Mouse (Mus musculus) forebrain, embryonic 12.5 days (tissue): ENCODE measurements around the gene Lmntd1. TPM values are rescaled to one million over a fixed set of nuclear protein-coding genes. Genes with fewer than 3 reads are reported as not detected.

Source experiments
- ATAC-seq: fragments of 200-750 bp; cut with Nextera tagmentation; 2 replicates; pipeline ENCODE4 v1.8.0; 2017; ENCODE audit warnings: moderate TSS enrichment; ENCODE audit not compliant: low FRiP score
- H3K27ac ChIP-seq: fragments of 300-500 bp; sonication (generic); 2 replicates; pipeline ENCODE4 v1.5.1; 2016; ENCODE audit warnings: mild to moderate bottlenecking
- H3K27me3 ChIP-seq: fragments of 300-500 bp; sonication (generic); 2 replicates; pipeline ENCODE4 v1.6.1; 2016; ENCODE audit warnings: mild to moderate bottlenecking
- H3K36me3 ChIP-seq: fragments of 300-500 bp; sonication (generic); replicated peaks from 2 replicates; pipeline ENCODE4 v1.6.1; 2016; ENCODE audit warnings: mild to moderate bottlenecking
- H3K4me1 ChIP-seq: fragments of 300-500 bp; sonication (generic); 2 replicates; pipeline ENCODE4 v1.6.1; 2016
- H3K4me2 ChIP-seq: fragments of 300-500 bp; sonication (generic); 2 replicates; pipeline ENCODE4 v1.6.1; 2016; ENCODE audit warnings: mild to moderate bottlenecking, moderate library complexity
- H3K4me3 ChIP-seq: fragments of 300-500 bp; sonication (generic); replicated peaks from 2 replicates; pipeline ENCODE4 v1.5.1; 2016; ENCODE audit warnings: mild to moderate bottlenecking
- H3K9ac ChIP-seq: fragments of 300-500 bp; sonication (generic); 2 replicates; pipeline ENCODE4 v1.6.1; 2016; ENCODE audit warnings: mild to moderate bottlenecking
- H3K9me3 ChIP-seq: fragments of 300-500 bp; sonication (generic); 2 replicates; pipeline ENCODE4 v1.6.1; 2016
- WGBS: fragments of 180-500 bp; shearing (Covaris S2); methylation state at CpG from one replicate; pipeline ENCODE4 v1.1.7; 2016; 5-methylcytosine and 5-hydroxymethylcytosine counted together
- polyA plus RNA-seq: library from polyadenylated mRNA; unstranded; fragments of >200 nt; fragmentation: Nextera tagmentation; extraction: Ambion mirVana; gene quantifications from 2 replicates; pipeline ENCODE4 v1.2.1, GENCODE M21; 2016

Lmntd1 gene
- polyA plus RNA-seq, 1 experiment from 2014 or later, result 0.47 TPM

DNA sequence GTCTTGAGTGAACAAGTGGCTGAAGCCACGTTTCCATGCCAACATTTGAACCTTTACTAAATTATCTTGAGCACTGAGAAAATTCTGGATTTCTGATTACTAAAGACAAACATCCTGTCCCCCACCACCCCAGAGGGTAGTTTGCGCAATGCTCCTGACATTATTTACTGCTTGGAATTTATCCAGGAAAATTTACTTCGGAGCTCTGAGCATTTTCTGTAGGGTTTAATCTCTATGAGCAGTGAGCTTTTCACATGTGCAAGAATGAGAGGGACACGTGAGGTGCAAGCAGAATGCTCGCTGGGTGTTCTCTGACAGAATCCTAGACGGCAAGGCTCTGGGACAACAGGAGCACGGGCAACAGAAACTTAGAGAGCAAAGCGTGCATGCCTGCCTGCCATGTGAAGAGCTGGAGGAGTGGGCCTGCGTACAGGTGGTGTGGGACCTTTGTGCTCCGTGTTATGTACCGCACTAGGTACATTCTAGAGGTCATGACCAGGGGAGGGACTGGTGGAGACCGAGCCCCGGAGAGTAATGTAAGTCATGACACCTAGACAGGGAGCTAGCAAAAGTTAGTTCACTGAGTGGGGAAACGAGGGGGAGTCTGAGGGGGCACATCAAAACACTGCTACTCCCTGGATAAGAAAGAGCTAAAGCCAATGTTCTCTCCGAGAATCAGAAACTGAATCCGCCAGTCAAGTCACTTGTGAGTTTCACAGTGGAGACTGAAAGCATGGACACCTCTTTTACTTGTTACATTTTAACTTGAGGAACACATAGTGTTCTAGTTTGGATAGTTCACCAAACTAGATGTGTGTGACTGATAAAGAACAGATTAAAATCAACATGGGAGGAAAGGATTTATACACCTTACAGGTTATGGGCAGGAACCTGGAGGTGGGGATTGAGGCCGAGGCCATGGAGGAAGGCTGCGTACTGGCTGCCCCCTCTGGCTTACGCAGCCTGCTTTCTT, 114.3 kb downstream of the Lmntd1 start:
- Histone ChIP-seq H3K27ac (no peak overlapping the region), H3K27me3 (no peaks in the 10 kb centered on the region; the same call in 1 of the 2 replicates), H3K36me3 (no peaks in the 10 kb centered on the region), H3K4me2 (no peak overlapping the region), H3K9ac (no peak overlapping the region), H3K4me1 (no peaks in the 10 kb centered on the region), H3K9me3 (no peaks in the 10 kb centered on the region), H3K4me3 (no peak overlapping the region)
- WGBS, result 84% methylated on average over 19 of the region's 19 CpGs
- ATAC-seq, result no peak

DNA sequence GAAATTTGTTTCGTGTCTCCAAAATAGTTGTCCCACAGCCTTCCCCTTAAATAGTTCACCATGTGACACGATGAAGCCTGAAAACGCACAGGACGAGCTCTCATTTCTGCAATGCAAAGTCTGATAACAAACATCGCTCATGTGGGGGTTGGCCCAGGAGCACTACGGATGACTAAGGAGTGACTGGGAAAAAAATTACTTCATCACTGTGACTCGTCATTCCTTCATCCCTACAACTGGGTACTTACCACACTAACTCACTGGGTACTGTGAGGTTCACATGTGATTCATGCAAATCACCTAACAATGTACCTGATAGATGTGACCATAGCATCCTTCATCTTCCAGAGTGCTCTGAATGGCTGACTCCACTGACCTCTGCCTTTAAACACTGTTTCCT, 118.4 kb downstream of the Lmntd1 start:
- Histone ChIP-seq H3K36me3 (no peaks in the 10 kb centered on the region), H3K4me2 (no peak overlapping the region), H3K27me3 (no peaks in the 10 kb centered on the region; the same call in 1 of the 2 replicates), H3K27ac (no peak overlapping the region), H3K4me3 (no peak overlapping the region), H3K9me3 (no peaks in the 10 kb centered on the region), H3K9ac (no peak overlapping the region), H3K4me1 (no peaks in the 10 kb centered on the region)
- no peak for ATAC-seq
- WGBS, result 93% methylated on average over 7 of the region's 7 CpGs

DNA sequence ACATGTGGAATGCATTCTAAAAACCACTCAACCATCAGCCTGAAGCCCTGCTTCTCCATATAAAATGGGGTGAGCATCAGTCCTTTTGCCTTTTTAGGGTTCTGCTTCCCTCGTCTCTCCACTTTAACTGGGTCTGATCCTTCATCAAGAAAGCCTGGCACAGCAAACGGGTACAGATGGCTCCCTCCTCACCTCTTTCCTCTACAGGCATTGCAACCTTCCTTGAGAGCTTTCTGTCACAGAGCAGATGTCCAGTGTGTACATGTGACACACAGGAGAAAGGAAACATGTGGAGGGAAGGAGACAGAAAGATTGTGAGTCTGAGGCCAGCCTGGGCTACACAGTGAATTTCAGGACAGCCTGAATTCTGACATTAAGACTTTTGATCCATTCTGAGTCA, 125.9 kb downstream of the Lmntd1 start:
- Histone ChIP-seq H3K27ac (no peak overlapping the region), H3K9ac (no peak overlapping the region), H3K4me1 (peaks cover 11% of the 10 kb centered on the region; the same call in 1 of the 2 replicates), H3K4me3 (no peak overlapping the region), H3K9me3 (no peaks in the 10 kb centered on the region), H3K4me2 (no peak overlapping the region), H3K27me3 (no peaks in the 10 kb centered on the region), H3K36me3 (no peaks in the 10 kb centered on the region)
- WGBS, result 87% methylated on average over 2 of the region's 2 CpGs
- ATAC-seq, result no peak

DNA sequence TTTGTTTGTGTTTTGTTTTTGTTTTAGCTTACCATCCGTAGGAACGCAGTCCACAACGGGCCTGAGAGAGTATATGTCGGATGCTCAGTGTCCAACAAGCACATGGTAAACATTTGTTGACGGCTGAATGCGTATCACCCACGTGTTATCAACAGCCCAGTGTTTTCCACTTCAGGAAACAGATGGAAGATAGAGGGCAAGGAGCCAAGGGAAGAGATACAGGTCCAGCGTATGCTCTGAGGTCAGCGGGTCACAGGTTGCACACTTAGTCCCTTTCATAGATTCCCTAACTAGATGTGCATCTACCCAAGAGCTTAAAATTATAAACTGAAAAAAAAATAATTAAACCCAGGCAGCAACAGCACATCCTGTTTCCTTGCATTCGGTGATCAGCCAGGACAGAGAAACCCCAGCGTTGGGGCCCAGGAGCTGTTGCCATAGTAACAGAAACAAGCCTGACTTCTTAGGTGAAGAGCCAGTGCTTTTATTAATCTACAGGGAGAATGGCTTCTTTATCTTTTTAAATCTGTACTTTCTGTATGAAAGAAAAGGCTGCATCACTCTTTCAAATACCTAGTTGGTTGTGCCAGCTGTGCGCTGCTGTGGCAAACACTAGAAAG, 128.0 kb downstream of the Lmntd1 start:
- Histone ChIP-seq H3K27ac (0 out of 2 replicates have a peak overlapping the region, but pooled peaks have one; percentile 56), H3K9me3 (no peaks in the 10 kb centered on the region)

DNA sequence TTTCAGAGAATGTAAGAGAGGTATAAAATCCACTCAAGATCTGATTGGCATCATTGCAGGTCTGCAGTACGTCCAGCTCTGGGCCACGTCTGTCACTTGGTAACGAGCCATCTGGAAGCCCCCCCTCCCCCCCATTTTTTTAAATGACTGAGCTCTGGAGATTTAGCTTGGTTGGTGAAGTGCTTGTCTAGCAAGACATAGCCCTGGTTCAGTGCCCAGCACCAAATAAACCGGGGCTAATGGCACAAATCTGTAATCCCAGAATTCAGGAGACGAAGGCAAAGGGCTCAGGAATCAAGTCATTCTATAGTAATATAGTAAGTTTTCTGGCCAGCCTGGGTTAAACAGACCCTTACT, 130.8 kb downstream of the Lmntd1 start:
- Histone ChIP-seq H3K4me2 (no peak overlapping the region), H3K9ac (no peak overlapping the region), H3K4me1 (peaks cover 20% of the 10 kb centered on the region), H3K9me3 (no peaks in the 10 kb centered on the region), H3K36me3 (no peaks in the 10 kb centered on the region), H3K27ac (no peak overlapping the region), H3K4me3 (no peak overlapping the region), H3K27me3 (no peaks in the 10 kb centered on the region)
- 53% methylated on average over 5 of the region's 5 CpGs for WGBS
- no peak for ATAC-seq

More for the DNA sequence above, 128.0 kb downstream of the Lmntd1 start:
- no peak overlapping the region for H3K4me3 ChIP-seq
- no peaks in the 10 kb centered on the region for H3K27me3 ChIP-seq
- no peaks in the 10 kb centered on the region for H3K36me3 ChIP-seq
- ATAC-seq, result 0 out of 2 replicates have a peak, but pooled peaks have one; percentile 30
- no peak overlapping the region for H3K9ac ChIP-seq
- 56% methylated on average over 12 of the region's 12 CpGs for WGBS
- H3K4me1 ChIP-seq, result peaks cover 20% of the 10 kb centered on the region
- no peak overlapping the region for H3K4me2 ChIP-seq

DNA sequence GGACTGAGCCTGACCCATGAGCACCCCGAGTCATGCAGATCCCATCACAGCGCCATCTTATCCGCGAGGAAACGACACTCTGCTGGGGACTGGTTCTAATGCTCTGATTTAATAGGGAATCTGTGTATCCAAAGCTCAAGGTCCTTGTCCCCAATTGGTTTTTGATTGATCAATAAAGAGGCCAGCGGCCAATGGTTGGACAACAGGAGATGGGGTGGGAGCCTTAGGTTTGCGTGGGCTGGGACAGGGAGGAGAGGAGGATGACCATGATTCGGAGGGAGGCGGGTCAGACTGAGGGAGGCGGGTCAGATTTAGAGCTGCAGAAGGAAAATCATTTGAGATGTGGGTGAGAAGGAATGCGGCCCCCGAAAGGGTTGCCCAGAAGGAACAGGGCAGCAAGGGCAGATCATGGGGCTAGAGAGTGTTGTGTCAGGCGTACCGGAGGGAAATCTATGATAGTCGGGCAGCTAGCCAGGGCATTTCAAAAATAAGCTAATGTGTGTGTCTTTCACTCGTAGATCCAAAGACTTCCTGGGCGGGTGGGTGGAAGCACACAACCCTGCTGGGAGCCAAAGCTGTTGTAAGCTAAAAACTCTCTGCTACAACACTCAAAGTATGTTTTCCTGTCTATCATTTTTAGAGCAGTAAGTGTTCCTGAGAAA, 131.3 kb downstream of the Lmntd1 start:
- H3K27ac ChIP-seq, result no peak overlapping the region

DNA sequence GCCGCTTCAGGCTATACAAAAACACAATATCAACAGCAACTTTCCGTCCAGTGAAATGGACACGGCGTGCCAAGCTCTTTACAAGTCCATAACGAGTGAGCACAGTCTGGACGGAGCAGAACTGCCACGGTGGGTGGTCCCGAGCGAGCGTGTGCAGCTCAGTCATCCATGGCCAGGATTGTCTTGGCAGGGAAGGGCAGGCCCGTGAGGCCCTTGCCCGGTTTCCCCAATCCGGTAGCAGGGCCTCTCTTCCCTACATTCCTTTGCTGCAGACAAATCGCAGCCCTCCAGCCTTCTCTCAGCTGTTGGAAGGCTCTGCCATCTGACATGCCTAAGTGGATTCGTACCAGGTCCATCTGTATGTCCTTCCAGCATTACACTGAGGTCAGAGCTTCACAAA, 132.2 kb downstream of the Lmntd1 start:
- 34% methylated on average over 15 of the region's 15 CpGs for WGBS
- Histone ChIP-seq H3K9me3 (no peaks in the 10 kb centered on the region), H3K4me1 (peaks cover 20% of the 10 kb centered on the region), H3K27me3 (no peaks in the 10 kb centered on the region), H3K9ac (no peak overlapping the region), H3K27ac (no peak overlapping the region), H3K36me3 (no peaks in the 10 kb centered on the region), H3K4me2 (no peak overlapping the region), H3K4me3 (no peak overlapping the region)
- peak; percentile 63; the same call in 1 of the 2 replicates for ATAC-seq

More for the DNA sequence above, 131.3 kb downstream of the Lmntd1 start:
- Histone ChIP-seq H3K9ac (no peak overlapping the region), H3K4me1 (peaks cover 20% of the 10 kb centered on the region), H3K4me2 (no peak overlapping the region), H3K27me3 (no peaks in the 10 kb centered on the region), H3K36me3 (no peaks in the 10 kb centered on the region), H3K4me3 (no peak overlapping the region), H3K9me3 (no peaks in the 10 kb centered on the region)
- ATAC-seq, result no peak
- 91% methylated on average over 17 of the region's 17 CpGs for WGBS

DNA sequence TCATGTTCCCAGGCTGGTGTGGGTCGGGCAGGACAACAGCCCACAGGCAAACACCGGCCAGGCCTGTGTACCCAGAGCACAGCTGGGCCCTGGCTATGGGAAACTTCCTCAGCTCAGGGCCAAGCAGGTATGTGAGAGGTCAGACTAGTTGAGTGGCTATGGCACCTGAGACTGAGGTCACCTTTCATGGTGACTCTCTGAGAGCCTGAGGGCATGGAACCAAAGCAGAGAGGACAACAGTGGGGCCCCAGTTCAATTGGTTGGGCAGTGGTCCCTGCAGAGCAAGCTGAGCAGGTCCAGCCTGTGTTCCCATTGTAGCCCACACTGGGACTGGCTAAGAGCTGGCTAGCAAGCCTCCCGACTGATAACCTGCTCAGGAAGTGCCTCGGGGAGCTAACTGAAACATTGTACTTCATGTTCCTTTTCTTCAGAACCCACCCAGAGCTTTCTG, 135.3 kb downstream of the Lmntd1 start:
- Histone ChIP-seq H3K36me3 (no peaks in the 10 kb centered on the region), H3K4me2 (no peak overlapping the region), H3K9me3 (no peaks in the 10 kb centered on the region), H3K4me1 (peaks cover 9% of the 10 kb centered on the region), H3K9ac (no peak overlapping the region), H3K27me3 (0 out of 2 replicates have a peak, but pooled peaks cover 3% of the 10 kb centered on the region), H3K4me3 (no peak overlapping the region), H3K27ac (no peak overlapping the region)
- 78% methylated on average over 4 of the region's 4 CpGs for WGBS
- no peak for ATAC-seq

DNA sequence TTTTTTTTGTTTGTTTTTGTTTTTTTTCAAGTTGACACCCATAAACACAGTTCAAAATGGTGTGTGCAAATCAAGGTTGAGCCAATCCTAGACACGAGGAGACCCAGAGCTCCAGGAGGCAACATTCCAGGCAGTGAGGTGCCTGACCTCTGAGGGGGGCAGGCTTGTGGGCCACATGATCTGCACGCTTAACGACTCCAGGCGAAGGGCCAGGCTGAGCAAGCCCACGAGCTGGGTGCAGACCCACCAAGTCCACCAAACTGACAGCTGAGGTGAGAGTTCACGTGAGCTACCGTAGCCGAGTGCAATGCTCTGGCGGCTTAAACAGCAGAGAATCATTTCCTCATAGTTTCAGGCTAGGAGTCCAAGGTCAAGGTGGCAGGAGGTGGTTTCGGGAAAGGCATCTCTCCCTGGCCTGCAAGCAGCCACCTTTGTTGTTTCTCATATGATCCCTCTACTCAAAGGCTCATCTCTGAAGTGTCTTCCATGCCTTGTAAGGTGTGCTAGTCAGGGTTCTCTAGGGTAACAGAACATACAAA, 136.7 kb downstream of the Lmntd1 start:
- no peak overlapping the region for H3K9ac ChIP-seq
- ATAC-seq, result no peak

DNA sequence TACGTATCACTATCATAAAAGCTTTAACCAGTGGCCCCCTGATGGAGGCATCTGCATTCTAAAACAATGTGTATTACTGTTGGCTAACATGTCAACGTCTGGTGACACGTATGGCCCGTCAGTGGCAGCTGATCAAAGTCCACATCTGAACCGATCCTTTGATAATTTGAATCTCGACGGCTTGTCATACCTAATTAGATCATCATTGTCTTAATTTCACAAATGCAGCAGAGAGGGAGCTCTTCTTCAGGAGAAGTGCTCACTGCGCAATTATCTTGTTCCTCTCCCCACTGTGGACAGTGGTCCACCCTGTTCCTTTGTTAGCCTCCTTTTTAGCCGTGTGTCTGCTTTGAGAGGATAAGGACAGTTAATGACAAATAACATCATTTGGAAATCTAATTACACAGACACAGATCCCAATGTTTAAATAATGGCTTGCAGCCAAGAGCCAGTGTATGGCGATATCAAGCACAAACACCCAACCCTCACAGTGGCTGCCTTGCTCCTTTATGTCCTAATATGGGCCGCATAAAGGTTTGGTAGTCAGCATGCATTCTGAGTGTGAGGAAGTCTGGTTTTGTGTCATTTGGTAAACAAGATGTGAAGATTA, 142.4 kb downstream of the Lmntd1 start:
- 46% methylated on average over 11 of the region's 11 CpGs for WGBS
- no peak overlapping the region for H3K27ac ChIP-seq

More for the DNA sequence above, 136.7 kb downstream of the Lmntd1 start:
- H3K36me3 ChIP-seq, result no peaks in the 10 kb centered on the region
- H3K4me2 ChIP-seq, result no peak overlapping the region
- WGBS, result 78% methylated on average over 10 of the region's 10 CpGs
- no peak overlapping the region for H3K27ac ChIP-seq
- no peak overlapping the region for H3K4me3 ChIP-seq
- 0 out of 2 replicates have a peak, but pooled peaks cover 3% of the 10 kb centered on the region for H3K27me3 ChIP-seq
- H3K9me3 ChIP-seq, result no peaks in the 10 kb centered on the region
- H3K4me1 ChIP-seq, result peaks cover 16% of the 10 kb centered on the region

DNA sequence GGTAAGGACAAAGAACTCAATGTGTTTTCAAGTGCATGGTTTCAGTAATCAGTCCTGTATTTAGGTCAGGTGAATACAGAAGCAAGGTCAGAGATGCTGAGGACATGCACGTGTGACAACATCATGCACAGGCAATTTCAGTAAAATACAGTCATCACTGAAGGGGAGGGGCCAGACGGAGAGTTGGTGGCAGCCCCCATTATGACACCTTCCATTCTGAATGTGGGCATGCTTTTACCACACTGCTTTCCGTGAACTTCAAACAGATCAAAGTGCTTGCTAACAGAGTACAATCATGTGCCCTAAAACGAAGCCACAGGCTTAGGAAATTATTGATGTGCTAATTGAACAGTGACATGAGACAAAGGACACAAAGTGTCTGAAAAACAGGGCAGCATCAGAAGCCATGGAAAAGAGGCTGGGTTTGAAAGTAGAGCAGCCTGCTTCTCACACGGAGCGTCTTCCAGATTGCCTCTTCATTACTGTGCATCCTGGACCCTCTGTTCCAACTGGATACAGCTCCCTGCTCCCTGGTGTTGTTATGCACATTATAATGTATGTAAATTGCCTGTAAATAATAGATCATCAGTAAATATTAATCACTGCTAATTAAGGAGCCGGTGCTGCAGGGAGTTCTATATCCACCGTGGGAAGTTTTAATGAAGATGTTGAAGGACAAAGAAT, 144.7 kb downstream of the Lmntd1 start:
- peaks cover 24% of the 10 kb centered on the region; the same call in 1 of the 2 replicates for H3K4me1 ChIP-seq
- no peak; the same call in 1 of the 2 replicates for ATAC-seq
- H3K4me2 ChIP-seq, result no peak overlapping the region
- H3K36me3 ChIP-seq, result no peaks in the 10 kb centered on the region
- H3K27ac ChIP-seq, result no peak overlapping the region
- no peaks in the 10 kb centered on the region for H3K9me3 ChIP-seq
- no peak overlapping the region for H3K4me3 ChIP-seq
- no peaks in the 10 kb centered on the region; the same call in 1 of the 2 replicates for H3K27me3 ChIP-seq
- H3K9ac ChIP-seq, result no peak overlapping the region; the same call in 1 of the 2 replicates
- 36% methylated on average over 8 of the region's 8 CpGs for WGBS

More for the DNA sequence above, 142.4 kb downstream of the Lmntd1 start:
- Histone ChIP-seq H3K4me3 (no peak overlapping the region), H3K36me3 (no peaks in the 10 kb centered on the region), H3K9me3 (no peaks in the 10 kb centered on the region), H3K9ac (no peak overlapping the region), H3K4me2 (no peak overlapping the region), H3K4me1 (peaks cover 24% of the 10 kb centered on the region; the same call in 1 of the 2 replicates), H3K27me3 (peaks cover 3% of the 10 kb centered on the region; the same call in 1 of the 2 replicates)
- ATAC-seq, result peak; percentile 58; the same call in 1 of the 2 replicates
